Mouse (Mus musculus) neural tube, embryonic 13.5 days (tissue): Measurements from ENCODE around the gene Hoxb3. TPM values are rescaled to one million over a fixed set of nuclear protein-coding genes. Genes with fewer than 3 reads are reported as not detected.

Source experiments
- ATAC-seq: fragments of 200-750 bp; cut with Nextera tagmentation; 2 replicates; pipeline ENCODE4 v1.8.0; 2017; ENCODE audit warnings: low read depth, mild to moderate bottlenecking, moderate TSS enrichment, moderate library complexity
- H3K27ac ChIP-seq: fragments of 300-500 bp; sonication (generic); replicated peaks from 2 replicates; pipeline ENCODE4 v1.5.1; 2015; ENCODE audit warnings: moderate library complexity, mild to moderate bottlenecking, inconsistent platforms
- H3K27me3 ChIP-seq: fragments of 300-500 bp; sonication (generic); 2 replicates; pipeline ENCODE4 v1.6.1; 2015; ENCODE audit warnings: mild to moderate bottlenecking, inconsistent platforms
- H3K36me3 ChIP-seq: fragments of 300-500 bp; sonication (generic); 2 replicates; pipeline ENCODE4 v1.6.1; 2015; ENCODE audit warnings: mild to moderate bottlenecking, inconsistent platforms
- H3K4me1 ChIP-seq: fragments of 300-500 bp; sonication (generic); replicated peaks from 2 replicates; pipeline ENCODE4 v1.6.1; 2015; ENCODE audit warnings: inconsistent platforms
- H3K4me2 ChIP-seq: fragments of 300-500 bp; sonication (generic); 2 replicates; pipeline ENCODE4 v1.6.1; 2015; ENCODE audit warnings: inconsistent platforms, mild to moderate bottlenecking, moderate library complexity
- H3K4me3 ChIP-seq: fragments of 300-500 bp; sonication (generic); 2 replicates; pipeline ENCODE4 v1.5.1; 2015; ENCODE audit warnings: mild to moderate bottlenecking, inconsistent platforms
- H3K9ac ChIP-seq: fragments of 300-500 bp; sonication (generic); 2 replicates; pipeline ENCODE4 v1.6.1; 2015; ENCODE audit warnings: moderate library complexity, mild to moderate bottlenecking, inconsistent platforms
- H3K9me3 ChIP-seq: fragments of 300-500 bp; sonication (generic); 2 replicates; pipeline ENCODE4 v1.6.1; 2016; ENCODE audit warnings: inconsistent platforms
- WGBS: fragments of 180-500 bp; shearing (Covaris S2); methylation state at CpG from one replicate; pipeline ENCODE4 v1.1.7; 2015; 5-methylcytosine and 5-hydroxymethylcytosine counted together
- polyA plus RNA-seq: library from polyadenylated mRNA; unstranded; fragments of >200 nt; fragmentation: Nextera tagmentation; extraction: Ambion mirVana; gene quantifications from 2 replicates; pipeline ENCODE4 v1.2.1, GENCODE M21; 2015

Gene Hoxb3
- 12.8 and 14.7 TPM in 2 replicates for polyA plus RNA-seq

GRCm38 (mm10) chr11:96323154-96323553, at the start of gene Hoxb3:
TSS of gene Hoxb3 (plus strand) at chr11:96323326.
- H3K9ac ChIP-seq: peak within 1 kb of the TSS; percentile 100
- no peak for ATAC-seq
- no peaks in the 10 kb centered on the region for H3K27me3 ChIP-seq
- peak within 1 kb of the TSS; percentile 96 for H3K4me2 ChIP-seq
- H3K9me3 ChIP-seq: no peaks in the 10 kb centered on the region
- peaks cover 12% of the 10 kb centered on the region; the same call in 1 of the 2 replicates for H3K36me3 ChIP-seq
- peaks cover 89% of the 10 kb centered on the region for H3K4me1 ChIP-seq
- H3K4me3 ChIP-seq: peak within 1 kb of the TSS; percentile 99
- H3K27ac ChIP-seq: peak within 1 kb of the TSS; percentile 100
- 7% methylated on average over 10 of the region's 10 CpGs for WGBS

DNA sequence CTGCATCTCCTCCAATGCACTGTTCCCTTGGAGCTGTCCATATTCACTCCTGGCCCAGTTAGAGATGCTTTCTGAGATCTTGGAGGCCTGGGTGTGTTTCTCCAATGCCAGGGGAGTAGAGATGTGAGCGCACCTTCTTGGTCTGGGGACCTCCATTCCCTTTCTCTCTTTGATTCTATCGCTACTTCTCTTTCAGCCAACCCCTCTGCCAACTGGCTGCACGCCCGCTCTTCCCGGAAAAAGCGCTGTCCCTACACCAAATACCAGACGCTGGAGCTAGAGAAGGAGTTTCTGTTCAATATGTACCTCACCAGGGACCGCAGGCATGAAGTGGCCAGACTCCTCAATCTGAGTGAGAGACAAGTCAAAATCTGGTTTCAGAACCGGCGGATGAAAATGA, 48.7 kb upstream of the Hoxb3 start:
- WGBS: 5% methylated on average over 10 of the region's 10 CpGs
- Histone ChIP-seq H3K4me3 (peak overlapping the region; percentile 99), H3K27ac (peak overlapping the region; percentile 100)

DNA sequence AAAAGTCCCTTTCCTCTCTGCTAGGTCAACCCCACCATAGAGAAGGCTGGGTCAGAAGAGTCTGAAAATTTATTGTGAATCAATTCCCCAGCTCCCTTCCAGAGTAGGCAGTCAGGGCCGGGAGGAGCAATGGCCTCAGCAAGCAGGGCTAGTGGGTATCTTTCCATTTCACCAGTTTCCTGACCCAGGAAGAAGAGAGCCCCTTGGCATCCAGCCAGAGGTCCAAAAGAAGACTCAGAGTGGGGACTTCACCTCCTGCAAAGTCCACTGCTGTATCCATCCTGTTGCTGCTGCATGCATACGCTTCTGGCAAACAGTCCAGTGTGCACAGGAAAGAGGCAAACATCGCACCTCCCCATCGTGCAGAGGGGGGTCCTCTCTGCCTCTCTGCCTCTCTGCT, 47.2 kb upstream of the Hoxb3 start:
- Histone ChIP-seq H3K27ac (peak overlapping the region; percentile 100), H3K36me3 (no peaks in the 10 kb centered on the region), H3K27me3 (no peaks in the 10 kb centered on the region), H3K9ac (peak overlapping the region; percentile 100), H3K4me2 (peak overlapping the region; percentile 96), H3K4me3 (peak overlapping the region; percentile 99), H3K9me3 (no peaks in the 10 kb centered on the region), H3K4me1 (peaks cover 87% of the 10 kb centered on the region)
- no peak for ATAC-seq
- WGBS: 10% methylated on average over 4 of the region's 4 CpGs

More for the DNA sequence above, 48.7 kb upstream of the Hoxb3 start:
- H3K9ac ChIP-seq: peak overlapping the region; percentile 100
- no peaks in the 10 kb centered on the region for H3K36me3 ChIP-seq
- peaks cover 88% of the 10 kb centered on the region for H3K4me1 ChIP-seq
- no peaks in the 10 kb centered on the region for H3K9me3 ChIP-seq
- peak overlapping the region; percentile 96 for H3K4me2 ChIP-seq
- no peaks in the 10 kb centered on the region for H3K27me3 ChIP-seq
- no peak for ATAC-seq

DNA sequence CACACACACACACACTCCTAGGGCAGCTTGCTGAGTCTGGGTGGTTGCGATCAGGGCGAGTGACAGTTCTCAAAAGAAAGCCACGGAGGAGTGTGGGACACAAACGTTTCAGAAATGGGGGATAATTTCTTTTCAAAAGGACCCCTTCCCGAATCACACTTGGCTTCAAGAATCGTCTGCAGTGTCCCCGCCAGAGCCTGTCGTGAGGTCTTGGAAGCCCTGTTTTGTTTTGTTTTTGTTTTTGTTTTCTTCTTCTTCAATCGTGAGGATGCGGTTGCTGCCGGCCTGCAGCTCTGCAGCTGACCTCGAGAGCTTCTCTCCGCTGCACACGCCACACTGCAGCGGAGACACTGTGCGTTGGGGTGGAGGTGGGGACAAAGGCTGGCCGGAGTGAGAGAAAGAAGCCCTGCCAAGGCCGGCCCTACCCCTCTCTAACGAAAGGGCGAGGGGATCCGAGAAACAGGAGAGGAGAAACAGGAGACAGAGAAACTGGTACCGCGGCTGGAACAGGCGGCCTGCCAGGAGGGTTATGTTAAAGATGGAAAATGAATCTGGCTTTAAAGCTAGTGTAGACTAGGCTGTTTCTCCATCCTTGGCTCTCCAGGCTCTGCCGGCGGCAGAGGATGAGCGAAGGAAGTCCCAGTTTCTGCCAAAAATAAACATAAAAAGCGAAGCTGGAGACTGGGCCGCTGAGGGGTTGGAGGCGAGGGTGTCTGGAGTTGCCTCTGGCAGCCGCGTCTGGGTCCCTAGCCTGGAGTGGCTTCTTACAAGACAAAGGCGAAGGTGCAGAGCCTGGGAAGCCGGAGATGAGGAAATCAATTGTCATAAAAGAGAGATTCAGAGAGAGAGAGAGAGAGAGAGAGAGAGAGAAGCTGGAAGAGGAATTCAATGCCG, 45.7 kb upstream of the Hoxb3 start:
- peak overlapping the region; percentile 100 for H3K9ac ChIP-seq
- H3K27me3 ChIP-seq: no peaks in the 10 kb centered on the region
- H3K4me1 ChIP-seq: peaks cover 90% of the 10 kb centered on the region
- peak overlapping the region; percentile 96 for H3K4me2 ChIP-seq
- H3K9me3 ChIP-seq: no peaks in the 10 kb centered on the region
- WGBS: 1% methylated on average over 35 of the region's 35 CpGs
- ATAC-seq: no peak
- peak overlapping the region; percentile 99 for H3K4me3 ChIP-seq
- H3K36me3 ChIP-seq: no peaks in the 10 kb centered on the region
- H3K27ac ChIP-seq: peak overlapping the region; percentile 100

- Histone ChIP-seq H3K4me1 (peaks cover 81% of the 10 kb centered on the region), H3K36me3 (no peaks in the 10 kb centered on the region), H3K27ac (peak overlapping the region; percentile 100), H3K4me2 (peak overlapping the region; percentile 96), H3K9me3 (no peaks in the 10 kb centered on the region), H3K4me3 (peak overlapping the region; percentile 99), H3K27me3 (no peaks in the 10 kb centered on the region), H3K9ac (peak overlapping the region; percentile 100)
- ATAC-seq: no peak
- WGBS: 1% methylated on average over 14 of the region's 14 CpGs
These were observed 44.8 kb upstream of the Hoxb3 start for GRCm38 (mm10) chr11:96278324-96278723.

- Histone ChIP-seq H3K4me2 (peak overlapping the region; percentile 96), H3K27me3 (no peaks in the 10 kb centered on the region), H3K9me3 (no peaks in the 10 kb centered on the region), H3K9ac (peak overlapping the region; percentile 100), H3K4me1 (peaks cover 77% of the 10 kb centered on the region), H3K27ac (peak overlapping the region; percentile 100), H3K36me3 (no peaks in the 10 kb centered on the region), H3K4me3 (peak overlapping the region; percentile 99)
- WGBS: 0% methylated on average over 9 of the region's 9 CpGs
- ATAC-seq: peak; percentile 60
These were observed 44.4 kb upstream of the Hoxb3 start for GRCm38 (mm10) chr11:96278773-96279172.

DNA sequence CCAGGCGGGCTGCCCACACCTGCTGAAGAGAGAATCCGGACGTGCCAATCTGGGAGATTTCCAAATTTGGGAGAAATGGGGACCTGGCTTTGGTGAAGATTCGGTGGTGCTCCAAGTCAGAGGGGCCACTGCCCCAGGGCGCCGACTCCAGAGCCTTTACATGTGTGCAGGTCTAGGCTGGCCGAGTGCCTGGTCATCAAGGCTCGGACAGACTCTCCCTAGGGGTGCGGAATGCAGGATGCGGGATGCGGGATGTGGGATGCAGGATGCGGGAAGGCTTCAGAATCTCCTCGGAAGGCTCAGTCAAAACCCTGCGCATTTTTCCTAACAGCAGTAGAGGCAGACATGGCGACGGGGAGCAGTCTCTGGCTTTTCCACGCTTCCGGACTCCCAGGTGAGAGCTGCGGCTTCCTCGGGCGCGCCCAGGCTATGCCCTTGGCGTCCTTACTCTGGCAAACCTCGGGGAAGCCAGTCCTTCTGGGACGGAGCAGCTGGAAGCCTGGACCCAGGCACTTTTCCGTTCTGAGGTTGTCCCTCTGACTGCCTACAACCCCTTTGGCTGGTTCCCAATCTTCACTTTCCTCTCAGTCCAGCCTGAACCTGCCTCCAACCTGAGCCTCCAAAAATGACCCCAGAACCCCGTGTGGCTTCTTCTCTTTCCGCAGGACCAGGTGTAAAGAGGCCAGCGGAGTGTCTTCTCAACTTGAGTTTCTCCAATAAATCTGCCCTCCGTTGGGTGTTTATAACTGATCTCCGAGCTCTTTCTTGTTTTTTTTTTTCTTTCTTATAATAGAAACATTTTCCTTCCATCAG, 43.5 kb upstream of the Hoxb3 start:
- Histone ChIP-seq H3K9me3 (no peaks in the 10 kb centered on the region), H3K36me3 (peaks cover 6% of the 10 kb centered on the region; the same call in 1 of the 2 replicates), H3K4me1 (peaks cover 68% of the 10 kb centered on the region), H3K27ac (peak overlapping the region; percentile 100), H3K4me2 (peak overlapping the region; percentile 96), H3K27me3 (no peaks in the 10 kb centered on the region), H3K9ac (peak overlapping the region; percentile 100), H3K4me3 (peak overlapping the region; percentile 99)
- ATAC-seq: no peak
- 3% methylated on average over 31 of the region's 31 CpGs for WGBS

DNA sequence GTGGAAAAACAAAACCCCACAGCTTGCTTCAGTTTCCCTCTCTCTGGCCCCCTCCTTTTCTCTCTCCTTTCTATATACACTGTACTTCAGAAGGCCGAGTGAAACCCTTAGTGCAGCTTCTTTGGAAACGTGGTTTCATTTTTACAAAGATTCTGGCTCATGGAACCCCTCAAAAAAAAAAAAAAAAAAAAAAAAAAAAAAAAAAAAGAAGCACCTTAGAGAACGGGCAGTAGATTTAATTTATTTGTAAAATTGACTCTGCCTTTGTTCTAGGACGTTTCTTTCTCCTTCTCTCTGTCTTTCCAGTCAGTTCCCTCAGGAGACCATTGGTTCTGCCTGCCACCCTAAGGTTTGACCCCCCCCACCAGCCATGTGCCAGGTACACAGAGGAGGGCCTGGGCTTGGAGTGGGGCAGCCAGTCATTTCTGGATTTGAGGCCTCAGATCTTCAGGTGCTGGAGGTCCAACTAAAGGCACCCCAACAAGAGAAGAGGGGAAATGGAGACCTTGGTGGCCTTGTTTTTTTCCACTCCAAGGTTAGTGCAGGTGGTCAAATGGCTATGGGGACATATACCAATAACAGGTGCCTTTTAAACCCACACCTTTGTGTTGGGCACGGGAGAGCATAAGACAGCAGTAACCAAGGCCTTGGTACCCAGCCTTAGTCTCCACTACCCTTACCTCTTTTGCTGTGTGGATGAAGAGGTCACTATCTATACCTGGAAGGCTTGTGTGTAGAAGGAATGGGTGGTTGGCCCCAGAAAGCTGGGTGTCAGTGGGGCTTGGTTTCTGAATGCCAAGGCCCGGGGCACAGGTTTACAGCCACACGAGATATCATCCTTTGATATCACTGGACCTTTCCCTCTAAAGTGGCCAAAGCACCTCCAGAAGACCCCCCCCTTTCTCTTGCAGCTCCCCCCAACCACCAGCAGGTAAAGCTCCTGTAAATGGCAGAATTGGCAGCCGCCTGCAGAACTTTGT, 42.4 kb upstream of the Hoxb3 start:
- Histone ChIP-seq H3K9ac (peak overlapping the region; percentile 100), H3K36me3 (peaks cover 7% of the 10 kb centered on the region; the same call in 1 of the 2 replicates), H3K27me3 (no peaks in the 10 kb centered on the region), H3K4me1 (peaks cover 58% of the 10 kb centered on the region), H3K4me2 (peak overlapping the region; percentile 96), H3K9me3 (no peaks in the 10 kb centered on the region), H3K4me3 (peak overlapping the region; percentile 99), H3K27ac (peak overlapping the region; percentile 100)
- 8% methylated on average over 8 of the region's 8 CpGs for WGBS
- ATAC-seq: no peak

DNA sequence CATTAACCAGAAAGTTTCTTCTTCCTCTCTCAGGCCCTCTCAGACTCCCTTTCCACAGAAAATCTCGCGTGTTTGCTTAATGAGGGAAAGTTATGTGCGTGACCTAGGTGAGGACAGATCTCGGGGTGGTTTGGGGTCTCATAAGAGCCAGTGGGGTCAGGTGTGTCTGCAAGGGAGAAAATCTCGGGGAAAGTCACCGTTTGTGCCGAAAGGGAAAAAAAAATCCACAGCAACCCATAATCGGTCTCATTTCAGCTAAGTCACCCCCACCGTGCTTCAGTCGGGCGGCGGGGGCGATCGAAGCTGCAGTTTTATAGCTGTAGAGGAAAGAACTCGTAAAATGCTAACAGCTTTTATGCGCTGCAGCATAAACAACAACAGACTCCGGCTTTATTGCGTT, 41.7 kb upstream of the Hoxb3 start:
- WGBS: 2% methylated on average over 18 of the region's 18 CpGs
- H3K27me3 ChIP-seq: no peaks in the 10 kb centered on the region

GRCm38 (mm10) chr11:96281855-96282570, 41.1 kb upstream of the Hoxb3 start, which contains the start of gene Hoxb8:
TSS of gene Hoxb8 (plus strand) at chr11:96281905.
- Histone ChIP-seq H3K9me3 (no peaks in the 10 kb centered on the region), H3K4me1 (peaks cover 44% of the 10 kb centered on the region), H3K27ac (peak within 1 kb of the TSS; percentile 100), H3K9ac (peak within 1 kb of the TSS; percentile 100), H3K36me3 (peaks cover 7% of the 10 kb centered on the region; the same call in 1 of the 2 replicates), H3K4me3 (peak within 1 kb of the TSS; percentile 99), H3K27me3 (no peaks in the 10 kb centered on the region), H3K4me2 (peak within 1 kb of the TSS; percentile 96)
- 1% methylated on average over 27 of the region's 27 CpGs for WGBS
- ATAC-seq: peak; percentile 40; the same call in 1 of the 2 replicates

More for the DNA sequence above, 41.7 kb upstream of the Hoxb3 start:
- H3K4me3 ChIP-seq: peak overlapping the region; percentile 99
- peaks cover 51% of the 10 kb centered on the region for H3K4me1 ChIP-seq
- peak overlapping the region; percentile 96 for H3K4me2 ChIP-seq
- no peak for ATAC-seq
- H3K9ac ChIP-seq: peak overlapping the region; percentile 100
- no peaks in the 10 kb centered on the region for H3K9me3 ChIP-seq
- peak overlapping the region; percentile 100 for H3K27ac ChIP-seq
- peaks cover 7% of the 10 kb centered on the region; the same call in 1 of the 2 replicates for H3K36me3 ChIP-seq
